Mouse (Mus musculus): ENCODE results near the gene Srpk1. TPM values are rescaled to one million over a fixed set of nuclear protein-coding genes. Genes with fewer than 3 reads are reported as not detected.

Srpk1 gene
- polyA plus RNA-seq (2016; fragmentation: Nextera tagmentation; extraction: Ambion mirVana): 98.7 and 107 TPM in 2 replicates

DNA sequence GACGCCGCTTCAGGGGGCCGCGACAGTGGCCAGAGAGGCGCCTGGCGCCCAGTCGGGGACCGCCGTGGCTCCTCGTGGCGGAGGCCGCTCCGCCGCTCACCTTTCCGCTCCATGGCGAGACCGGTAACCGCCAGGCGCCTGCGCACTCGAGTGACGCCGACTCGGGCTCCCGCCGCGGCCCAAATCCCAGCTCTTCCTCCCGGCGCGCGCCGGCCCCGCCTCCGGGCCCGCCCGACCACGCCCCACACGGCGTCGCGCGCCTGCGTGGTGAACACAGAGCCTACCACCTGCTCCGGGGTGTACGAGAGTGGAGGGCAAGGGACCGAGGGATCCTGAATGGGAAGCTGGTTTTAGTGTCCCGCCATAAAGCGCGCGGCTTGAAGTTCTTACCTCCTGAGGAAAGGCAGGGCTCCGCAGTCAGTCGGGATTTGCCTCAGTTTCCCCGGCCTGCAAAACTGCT lies at the start of gene Srpk1:
TSS of gene Srpk1 (minus strand) at position 410 of the 460 bp plus-strand sequence.
- peaks cover 42% of the 10 kb centered on the region for H3K4me1 ChIP-seq (replicated peaks)
- H3K27ac ChIP-seq: peak within 1 kb of the TSS; percentile 94
- peak; percentile 92 for DNase-seq (ENCODE audit: low spot score)
- peak within 1 kb of the TSS; percentile 78 for H3K4me3 ChIP-seq
- H3K36me3 ChIP-seq: peaks cover 36% of the 10 kb centered on the region
- under 1% methylated on average over 53 of the region's 53 CpGs for WGBS
- H3K9me3 ChIP-seq: no peaks in the 10 kb centered on the region
- H3K27me3 ChIP-seq (ENCODE audit: insufficient read depth, poor library complexity, severe bottlenecking): no peaks in the 10 kb centered on the region

DNA sequence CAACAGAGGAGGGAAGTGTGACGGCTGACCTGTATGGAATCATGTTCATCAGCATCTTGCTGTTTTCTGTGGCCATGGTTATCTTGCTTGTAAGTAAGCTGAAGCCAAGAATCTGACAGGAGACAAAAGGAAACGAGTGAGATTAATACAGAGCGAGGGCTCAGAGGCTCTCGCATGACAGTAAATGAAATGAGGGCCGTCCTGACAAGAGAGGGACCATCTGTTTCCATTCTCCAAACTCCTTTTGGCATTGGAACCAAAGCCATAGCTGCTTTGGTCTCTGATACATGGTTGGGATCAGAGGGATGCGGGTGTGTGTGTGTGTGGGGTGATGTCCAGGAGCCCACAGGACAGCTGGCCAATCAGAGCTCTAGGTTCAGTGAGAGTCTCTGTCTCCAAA lies 37.1 kb upstream of the Srpk1 start:
- Histone ChIP-seq H3K9me3 (no peaks in the 10 kb centered on the region), H3K27ac (no peak overlapping the region), H3K4me3 (no peak overlapping the region), H3K27me3 (ENCODE audit: insufficient read depth, poor library complexity, severe bottlenecking) (no peaks in the 10 kb centered on the region), H3K4me1 (replicated peaks) (no peaks in the 10 kb centered on the region), H3K36me3 (no peaks in the 10 kb centered on the region)
- WGBS: 76% methylated on average over 6 of the region's 6 CpGs
- DNase-seq (ENCODE audit: low spot score): no peak

DNA sequence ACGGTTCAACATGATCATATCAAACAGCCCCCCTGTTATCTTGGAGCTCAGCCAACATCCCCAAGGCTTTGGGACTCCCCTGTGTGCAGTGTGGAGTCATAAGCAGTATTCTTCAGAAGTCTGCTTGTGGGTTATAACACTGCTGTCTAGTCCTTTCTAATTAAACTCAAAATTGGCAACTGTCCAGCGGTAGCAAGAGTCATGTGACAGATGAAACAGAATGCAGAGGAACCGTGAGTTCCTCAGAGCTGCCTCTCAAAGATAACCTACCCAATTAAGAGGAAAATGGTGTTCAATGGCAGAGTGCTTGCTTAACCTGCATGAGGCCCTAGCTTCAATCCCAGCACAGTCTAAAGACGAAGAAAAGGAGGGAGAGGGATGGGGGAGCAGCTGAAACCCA lies 35.4 kb upstream of the Srpk1 start:
- no peak overlapping the region for H3K27ac ChIP-seq
- H3K4me3 ChIP-seq: no peak overlapping the region
- 71% methylated on average over 4 of the region's 4 CpGs for WGBS
- no peaks in the 10 kb centered on the region for H3K4me1 ChIP-seq (replicated peaks)
- no peak for DNase-seq (ENCODE audit: low spot score)
- H3K36me3 ChIP-seq: no peaks in the 10 kb centered on the region
- H3K27me3 ChIP-seq (ENCODE audit: insufficient read depth, poor library complexity, severe bottlenecking): no peaks in the 10 kb centered on the region
- no peaks in the 10 kb centered on the region for H3K9me3 ChIP-seq

- WGBS: 74% methylated on average over 3 of the region's 3 CpGs
- H3K27ac ChIP-seq: no peak overlapping the region
- no peak overlapping the region for H3K4me3 ChIP-seq
- DNase-seq (ENCODE audit: low spot score): no peak
- H3K4me1 ChIP-seq (replicated peaks): no peaks in the 10 kb centered on the region
- H3K27me3 ChIP-seq (ENCODE audit: insufficient read depth, poor library complexity, severe bottlenecking): no peaks in the 10 kb centered on the region
- no peaks in the 10 kb centered on the region for H3K36me3 ChIP-seq
- H3K9me3 ChIP-seq: no peaks in the 10 kb centered on the region
Observed at GRCm38 (mm10) chr17:28650268-28650667, 27.8 kb upstream of the Srpk1 start.

GRCm38 (mm10) chr17:28648607-28649370 lies 26.3 kb upstream of the Srpk1 start:
- no peaks in the 10 kb centered on the region for H3K4me1 ChIP-seq (replicated peaks)
- no peak overlapping the region for H3K4me3 ChIP-seq
- WGBS: 56% methylated on average over 6 of the region's 6 CpGs
- H3K27ac ChIP-seq: no peak overlapping the region
- H3K36me3 ChIP-seq: no peaks in the 10 kb centered on the region
- no peaks in the 10 kb centered on the region for H3K27me3 ChIP-seq (ENCODE audit: insufficient read depth, poor library complexity, severe bottlenecking)
- DNase-seq (ENCODE audit: low spot score): peak; percentile 21
- no peaks in the 10 kb centered on the region for H3K9me3 ChIP-seq

DNA sequence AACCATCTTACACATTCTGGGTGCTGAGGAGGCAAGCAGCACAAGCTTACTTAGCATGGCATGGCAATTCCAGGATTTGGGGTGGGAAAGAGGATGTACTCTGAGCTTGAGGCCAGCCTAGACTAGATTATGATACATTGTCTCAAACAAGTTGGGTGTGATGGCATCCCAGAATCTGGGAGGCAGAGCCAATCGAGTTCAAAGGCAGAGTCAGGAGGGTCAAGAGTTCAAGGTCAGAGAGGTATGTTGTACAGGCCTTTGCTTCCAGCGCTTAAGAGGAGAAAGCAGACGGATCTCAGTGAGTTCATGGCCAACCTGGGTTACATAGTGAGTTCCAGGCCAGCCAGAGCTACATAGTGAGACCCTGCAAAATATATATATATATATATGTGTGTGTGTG lies 23.7 kb upstream of the Srpk1 start:
- DNase-seq (ENCODE audit: low spot score): no peak
- Histone ChIP-seq H3K4me3 (no peak overlapping the region), H3K27ac (no peak overlapping the region), H3K27me3 (ENCODE audit: insufficient read depth, poor library complexity, severe bottlenecking) (no peaks in the 10 kb centered on the region), H3K9me3 (no peaks in the 10 kb centered on the region), H3K4me1 (replicated peaks) (no peaks in the 10 kb centered on the region), H3K36me3 (no peaks in the 10 kb centered on the region)
- 79% methylated on average over 3 of the region's 3 CpGs for WGBS

- WGBS: 55% methylated on average over 4 of the region's 4 CpGs
- Histone ChIP-seq H3K4me3 (no peak overlapping the region), H3K4me1 (replicated peaks) (no peaks in the 10 kb centered on the region), H3K27ac (no peak overlapping the region), H3K36me3 (no peaks in the 10 kb centered on the region), H3K27me3 (ENCODE audit: insufficient read depth, poor library complexity, severe bottlenecking) (no peaks in the 10 kb centered on the region), H3K9me3 (no peaks in the 10 kb centered on the region)
- no peak for DNase-seq (ENCODE audit: low spot score)
Observed at GRCm38 (mm10) chr17:28644112-28644511, 21.6 kb upstream of the Srpk1 start.

- Histone ChIP-seq H3K4me3 (no peak overlapping the region), H3K27ac (no peak overlapping the region), H3K4me1 (replicated peaks) (no peaks in the 10 kb centered on the region), H3K36me3 (no peaks in the 10 kb centered on the region), H3K27me3 (ENCODE audit: insufficient read depth, poor library complexity, severe bottlenecking) (no peaks in the 10 kb centered on the region), H3K9me3 (no peaks in the 10 kb centered on the region)
- 29% methylated on average over 3 of the region's 3 CpGs for WGBS
- DNase-seq (ENCODE audit: low spot score): no peak
Observed at GRCm38 (mm10) chr17:28643697-28644096, 21.2 kb upstream of the Srpk1 start.

DNA sequence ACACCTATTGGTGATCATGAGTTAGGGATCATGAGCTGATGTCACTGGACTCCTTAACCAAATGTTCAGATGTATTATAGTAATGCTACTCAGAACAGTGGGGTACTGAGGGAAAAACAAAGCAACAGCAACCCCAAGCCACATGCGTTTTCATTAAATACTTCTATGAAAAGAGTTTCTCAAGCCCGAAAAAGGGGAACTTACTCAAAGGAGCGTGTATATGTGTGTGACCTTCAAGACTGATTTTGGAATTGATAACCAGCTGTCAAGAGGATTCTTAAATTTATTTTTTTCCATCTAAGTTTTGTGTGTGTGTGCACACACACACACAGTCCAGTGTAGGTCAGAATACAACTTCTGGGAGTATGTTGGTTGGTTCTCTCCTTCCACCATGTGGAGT lies 17.6 kb upstream of the Srpk1 start:
- H3K4me3 ChIP-seq: no peak overlapping the region
- WGBS: 86% methylated on average over 3 of the region's 3 CpGs
- no peaks in the 10 kb centered on the region for H3K27me3 ChIP-seq (ENCODE audit: insufficient read depth, poor library complexity, severe bottlenecking)
- H3K9me3 ChIP-seq: no peaks in the 10 kb centered on the region
- no peaks in the 10 kb centered on the region for H3K4me1 ChIP-seq (replicated peaks)
- H3K27ac ChIP-seq: no peak overlapping the region
- no peaks in the 10 kb centered on the region for H3K36me3 ChIP-seq
- DNase-seq (ENCODE audit: low spot score): no peak

DNA sequence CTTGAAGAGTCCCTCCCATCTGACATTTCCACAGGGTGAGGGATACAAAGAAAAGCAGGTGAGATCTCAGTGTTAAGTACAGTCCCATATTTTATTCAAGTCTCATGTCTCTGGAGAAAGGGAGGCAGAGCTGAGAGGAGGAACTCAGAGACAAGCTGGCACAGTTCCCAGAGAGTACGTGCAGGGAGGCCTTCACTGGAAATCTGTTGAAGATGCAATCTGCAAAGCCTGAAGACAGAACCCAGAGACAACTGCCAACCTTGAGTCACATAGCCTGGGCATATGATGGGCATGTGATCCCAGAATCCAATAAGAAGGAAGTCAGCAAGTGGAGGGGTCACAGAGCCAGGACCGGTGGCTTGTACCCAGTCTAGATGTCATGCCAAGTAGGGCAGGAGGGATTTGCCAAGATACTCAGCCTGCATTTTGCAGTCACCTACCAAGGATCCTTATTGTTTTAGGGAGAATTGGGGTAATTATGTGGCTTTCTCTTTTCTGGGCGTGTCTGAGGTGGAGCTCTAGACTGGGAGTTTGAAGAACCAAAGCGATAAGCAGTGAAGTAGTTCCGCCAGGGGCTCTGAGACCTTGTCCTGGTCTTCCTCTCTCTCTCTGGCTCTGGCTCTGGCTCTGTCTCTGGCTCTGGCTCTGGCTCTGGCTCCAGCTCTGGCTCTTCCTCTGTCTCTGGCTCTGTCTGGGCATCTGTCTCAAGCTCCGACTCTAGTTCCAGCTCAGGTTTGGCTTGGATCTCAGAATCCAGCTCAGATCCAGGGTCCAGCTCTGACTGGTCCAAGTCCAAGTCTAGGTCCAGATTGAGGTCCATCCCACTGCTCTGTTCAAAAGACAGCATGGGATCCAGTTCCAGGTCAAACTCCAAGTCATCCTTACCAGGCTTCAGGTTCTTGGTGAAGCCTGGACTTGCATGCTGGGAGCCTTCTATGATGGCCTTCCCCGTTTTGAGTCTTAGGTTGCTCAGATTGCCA lies 15.5 kb upstream of the Srpk1 start:
- H3K36me3 ChIP-seq: no peaks in the 10 kb centered on the region
- no peak overlapping the region for H3K27ac ChIP-seq
- H3K9me3 ChIP-seq: no peaks in the 10 kb centered on the region
- no peak overlapping the region for H3K4me3 ChIP-seq
- 90% methylated on average over 7 of the region's 7 CpGs for WGBS
- no peaks in the 10 kb centered on the region for H3K27me3 ChIP-seq (ENCODE audit: insufficient read depth, poor library complexity, severe bottlenecking)
- DNase-seq (ENCODE audit: low spot score): no peak
- no peaks in the 10 kb centered on the region for H3K4me1 ChIP-seq (replicated peaks)

GRCm38 (mm10) chr17:28635842-28636241 lies 13.3 kb upstream of the Srpk1 start:
- Histone ChIP-seq H3K27me3 (ENCODE audit: insufficient read depth, poor library complexity, severe bottlenecking) (no peaks in the 10 kb centered on the region), H3K4me3 (no peak overlapping the region), H3K4me1 (replicated peaks) (no peaks in the 10 kb centered on the region), H3K27ac (no peak overlapping the region), H3K9me3 (no peaks in the 10 kb centered on the region), H3K36me3 (no peaks in the 10 kb centered on the region)
- WGBS: 75% methylated on average over 5 of the region's 5 CpGs
- DNase-seq (ENCODE audit: low spot score): no peak

- H3K27ac ChIP-seq: no peak overlapping the region
- DNase-seq (ENCODE audit: low spot score): no peak
- H3K4me3 ChIP-seq: no peak overlapping the region
- 48% methylated on average over 3 of the region's 3 CpGs for WGBS
- H3K36me3 ChIP-seq: no peaks in the 10 kb centered on the region
- peaks cover 15% of the 10 kb centered on the region for H3K4me1 ChIP-seq (replicated peaks)
- no peaks in the 10 kb centered on the region for H3K9me3 ChIP-seq
- no peaks in the 10 kb centered on the region for H3K27me3 ChIP-seq (ENCODE audit: insufficient read depth, poor library complexity, severe bottlenecking)
Observed at GRCm38 (mm10) chr17:28629125-28629524, 6.6 kb upstream of the Srpk1 start.

Data from hindbrain, embryonic 10.5 days (tissue).